Mouse (Mus musculus): Measurements from ENCODE around the gene Tesk2. TPM values are rescaled to one million over a fixed set of nuclear protein-coding genes. Genes with fewer than 3 reads are reported as not detected.
A peak's percentile ranks its signal among the peaks of the same experiment; 100 is the strongest.
"Not testable (repeated sequence)": the region's sequence is repeated elsewhere in the genome, so short reads cannot be mapped to it uniquely, and the experiment has no call there.

The Tesk2 gene
- 1 to 10 TPM; 1.5 TPM for total RNA-seq (2021)
- long read RNA-seq, experiment 1, partial matches to known transcripts, result 0 of 4 reads
- long read RNA-seq, experiment 1, other reads (novel, unspliced or antisense), result 1 of 4 reads
- long read RNA-seq, experiment 2, partial matches to known transcripts, result 1 of 1 reads
- long read RNA-seq, experiment 2, other reads (novel, unspliced or antisense), result 0 of 1 reads

GRCm38 (mm10) chr4:116720343-116721097, at the start of gene Tesk2:
Gene Tesk2 (plus strand): TSS chr4:116720948.
- Histone ChIP-seq H3K27ac (peak within 1 kb of the TSS; percentile 94), H3K4me3 (peak within 1 kb of the TSS; percentile 85)
- no peak for TF ChIP-seq CTCF (IDR thresholded peaks at IDR 0.05)
- DNase-seq, result peak; percentile 94
- intact Hi-C loops (cut with DNase I), result no loop called here

- no peak for DNase-seq
Observed at GRCm38 (mm10) chr4:116672785-116673184, 48.0 kb upstream of the Tesk2 start.

GRCm38 (mm10) chr4:116674761-116675160, 46.0 kb upstream of the Tesk2 start:
- H3K4me3 ChIP-seq; DNase-seq; H3K27ac ChIP-seq; intact Hi-C loops (cut with DNase I): not testable (repeated sequence)

More at GRCm38 (mm10) chr4:116672785-116673184, 48.0 kb upstream of the Tesk2 start:
- TF ChIP-seq CTCF (IDR thresholded peaks at IDR 0.05), result no peak
- H3K27ac ChIP-seq, result no peak overlapping the region
- intact Hi-C loops (cut with DNase I), result no loop called here
- no peak overlapping the region for H3K4me3 ChIP-seq

- TF ChIP-seq CTCF (IDR thresholded peaks at IDR 0.05), result no peak
- H3K27ac ChIP-seq, result no peak overlapping the region
Observed at GRCm38 (mm10) chr4:116676027-116676426, 44.7 kb upstream of the Tesk2 start.

GRCm38 (mm10) chr4:116677808-116678207, 42.9 kb upstream of the Tesk2 start:
- no peak for TF ChIP-seq CTCF (IDR thresholded peaks at IDR 0.05)
- no peak overlapping the region for H3K4me3 ChIP-seq
- no peak for DNase-seq
- no peak overlapping the region for H3K27ac ChIP-seq
- intact Hi-C loops (cut with DNase I), result no loop called here

More at GRCm38 (mm10) chr4:116676027-116676426, 44.7 kb upstream of the Tesk2 start:
- intact Hi-C loops (cut with DNase I), result no loop called here
- no peak overlapping the region for H3K4me3 ChIP-seq
- DNase-seq, result no peak

GRCm38 (mm10) chr4:116679141-116679540, 41.6 kb upstream of the Tesk2 start:
- intact Hi-C loops (cut with DNase I), result no loop called here
- TF ChIP-seq CTCF (IDR thresholded peaks at IDR 0.05), result no peak

GRCm38 (mm10) chr4:116680521-116680920, 40.2 kb upstream of the Tesk2 start:
- DNase-seq; H3K27ac ChIP-seq; H3K4me3 ChIP-seq; intact Hi-C loops (cut with DNase I): not testable (repeated sequence)

More at GRCm38 (mm10) chr4:116679141-116679540, 41.6 kb upstream of the Tesk2 start:
- Histone ChIP-seq H3K27ac (no peak overlapping the region), H3K4me3 (no peak overlapping the region)
- no peak for DNase-seq

GRCm38 (mm10) chr4:116683957-116684356, 36.8 kb upstream of the Tesk2 start:
- DNase-seq, result no peak
- TF ChIP-seq CTCF (IDR thresholded peaks at IDR 0.05), result no peak
- Histone ChIP-seq H3K4me3 (no peak overlapping the region), H3K27ac (no peak overlapping the region)
- intact Hi-C loops (cut with DNase I), result loop anchor here (2.0 kb wide), 1 partner anchor 33 kb away; the partner anchor contains the start of gene Akr1a1

GRCm38 (mm10) chr4:116684665-116685064, 36.1 kb upstream of the Tesk2 start:
- peak overlapping the region; percentile 91 for H3K4me3 ChIP-seq
- no peak for TF ChIP-seq CTCF (IDR thresholded peaks at IDR 0.05)
- DNase-seq, result no peak
- intact Hi-C loops (cut with DNase I), result loop anchor here (2.0 kb wide), 1 partner anchor 34 kb away; the partner anchor contains the start of gene Akr1a1
- H3K27ac ChIP-seq, result peak overlapping the region; percentile 96

- intact Hi-C loops (cut with DNase I), result loop anchor here (2.0 kb wide), 1 partner anchor 35 kb away; the partner anchor contains the start of gene Akr1a1
- Histone ChIP-seq H3K4me3 (peak within 1 kb of the TSS; percentile 91), H3K27ac (peak within 1 kb of the TSS; percentile 96)
- DNase-seq, result peak; percentile 97
- TF ChIP-seq CTCF (IDR thresholded peaks at IDR 0.05), result peak; percentile 75
Observed at GRCm38 (mm10) chr4:116685402-116686061, 35.2 kb upstream of the Tesk2 start, which contains the start of gene Prdx1. Gene Prdx1 (plus strand): TSS chr4:116685544.

- intact Hi-C loops (cut with DNase I), result no loop called here
- TF ChIP-seq CTCF (IDR thresholded peaks at IDR 0.05), result no peak
- Histone ChIP-seq H3K4me3 (peak overlapping the region; percentile 91), H3K27ac (peak overlapping the region; percentile 29; the same call in 1 of the 2 replicates)
- no peak for DNase-seq
Observed at GRCm38 (mm10) chr4:116687041-116687440, 33.7 kb upstream of the Tesk2 start.

- no peak for DNase-seq
- Histone ChIP-seq H3K27ac (peak overlapping the region; percentile 12; the same call in 1 of the 2 replicates), H3K4me3 (peak overlapping the region; percentile 26)
- no peak for TF ChIP-seq CTCF (IDR thresholded peaks at IDR 0.05)
- intact Hi-C loops (cut with DNase I), result no loop called here
Observed at GRCm38 (mm10) chr4:116689309-116689876, 31.4 kb upstream of the Tesk2 start.
